Mouse (Mus musculus): ENCODE data around the gene Rprm. TPM values are rescaled to one million over a fixed set of nuclear protein-coding genes. Genes with fewer than 3 reads are reported as not detected.

The Rprm gene
- 2.1 TPM for polyA plus RNA-seq (2014; fragmentation: Illumina TruSeq; extraction: RNeasy Lipid Tissue Mini Kit (QIAGEN cat#74804); ENCODE audit: low read depth, low replicate concordance)

DNA sequence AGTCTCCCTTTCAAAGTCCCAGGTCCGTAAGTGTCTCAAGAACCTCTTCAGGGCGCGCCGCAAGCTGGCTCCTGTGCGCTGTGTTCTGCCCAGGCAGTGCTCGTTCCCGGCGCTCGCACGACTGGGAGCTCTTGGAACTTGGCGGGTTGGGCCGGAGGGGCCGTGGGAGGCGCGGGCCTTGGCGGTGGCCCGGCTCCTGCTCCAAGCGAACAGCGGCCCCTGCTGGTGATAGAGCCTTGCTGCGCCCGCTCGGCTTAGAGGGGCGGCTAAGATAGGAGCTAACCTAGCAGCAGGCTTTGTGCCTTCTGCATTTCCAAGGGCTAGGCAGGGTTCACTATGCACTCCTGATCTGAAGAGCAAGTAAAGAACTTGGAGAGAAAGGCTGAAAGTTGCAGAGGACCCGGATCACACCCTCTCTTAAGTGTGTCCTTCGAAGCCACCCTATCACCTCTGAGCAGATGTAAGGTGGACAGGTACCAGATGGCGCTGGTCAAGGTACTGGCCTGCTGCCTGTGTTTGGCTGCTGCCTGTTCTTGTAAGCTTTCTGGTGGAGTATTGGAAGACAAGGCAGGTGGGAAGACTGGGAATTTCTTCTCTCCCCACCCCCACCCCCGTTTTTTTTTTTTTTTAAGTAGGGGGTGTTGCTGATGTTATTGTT, at the start of gene Rprm:
TSS of gene Rprm (minus strand) at position 123 of the 658 bp plus-strand sequence.

